Mouse (Mus musculus) megakaryocyte-erythroid progenitor cell, adult 5-6 weeks (primary cell): ENCODE data around the gene Luc7l3. TPM values are rescaled to one million over a fixed set of nuclear protein-coding genes. Genes with fewer than 3 reads are reported as not detected.
"Not testable (repeated sequence)": the region's sequence is repeated elsewhere in the genome, so short reads cannot be mapped to it uniquely, and the experiment has no call there.

Experiments used
- ATAC-seq: replicated peaks from 2 replicates; pipeline ENCODE4 v1.8.0; 2016; ENCODE audit warnings: mild to moderate bottlenecking, inconsistent platforms; ENCODE audit not compliant: severe bottlenecking, poor library complexity, low FRiP score, low TSS enrichment
- total RNA-seq, 2 experiments: library from RNA; stranded (forward) in 1 of 2; stranded (reverse) in 1 of 2; fragments of 200-1000, 215-1000 nt in 1 of 2; fragments of >200 nt in 1 of 2; fragmentation: Nextera tagmentation in 1 of 2; gene quantifications; 2 replicates each; pipeline ENCODE4 v1.2.3; 2014 to 2017

Gene Luc7l3
- total RNA-seq, 2 experiments from 2014 or later, result 223 to 419 TPM

DNA sequence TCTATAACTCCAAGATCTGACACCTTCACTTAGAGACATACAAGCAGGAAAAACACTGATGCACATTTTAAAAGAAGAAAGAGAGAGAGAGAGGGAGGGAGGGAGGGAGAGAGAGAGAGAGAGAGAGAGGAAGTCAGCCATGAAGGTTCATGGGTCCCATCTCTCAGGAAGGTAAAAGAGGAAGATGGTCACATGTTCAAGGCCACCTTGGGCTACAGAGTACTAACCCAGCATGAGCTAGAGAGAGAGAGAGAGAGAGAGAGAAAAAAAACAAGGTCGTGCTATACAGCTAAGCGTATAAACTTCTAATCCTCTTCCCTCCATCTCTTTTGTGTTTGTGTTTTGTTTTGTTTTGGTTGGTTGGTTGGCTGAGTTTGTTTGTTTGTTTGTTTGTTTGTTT, 50.8 kb downstream of the Luc7l3 start:
- ATAC-seq, result no peak

DNA sequence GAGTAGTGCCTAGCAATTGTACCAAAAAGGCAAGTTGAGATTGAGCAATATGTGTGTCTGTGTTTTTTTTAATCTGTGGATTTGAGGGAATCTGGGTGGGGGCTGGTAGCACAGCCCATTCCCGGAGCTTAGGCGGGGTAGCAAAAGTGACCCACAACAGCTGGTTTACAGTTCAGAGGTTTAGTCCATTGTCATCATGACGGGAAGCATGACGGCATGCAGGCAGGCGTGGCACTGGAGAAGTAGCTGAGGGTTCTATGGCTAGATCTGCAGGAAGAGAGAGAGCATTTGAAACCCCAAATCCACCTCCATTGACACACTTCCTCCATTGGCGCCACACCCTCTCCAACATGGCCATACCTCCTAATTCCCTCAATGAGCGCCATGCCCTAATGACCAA, 51.9 kb downstream of the Luc7l3 start:
- no peak for ATAC-seq

DNA sequence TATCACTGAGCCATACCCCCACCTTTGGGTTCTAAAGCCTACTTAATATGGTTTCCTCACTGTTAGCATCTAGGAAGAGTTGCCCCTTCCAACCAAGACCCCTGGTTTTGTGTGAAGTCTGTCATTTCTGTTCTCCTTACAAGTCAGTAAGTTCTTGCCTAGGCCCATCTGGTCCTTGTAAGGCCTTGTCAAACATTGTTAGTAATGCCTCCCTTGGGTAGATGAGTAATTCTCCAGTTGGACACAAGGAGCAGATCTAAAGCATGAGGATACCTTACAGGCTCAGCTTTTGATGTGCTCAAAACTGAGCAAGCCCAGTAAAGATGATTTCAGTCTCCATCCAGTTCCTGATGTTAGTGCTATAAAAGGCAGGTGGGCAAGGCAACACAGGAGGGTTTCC, 53.0 kb downstream of the Luc7l3 start:
- ATAC-seq, result no peak

DNA sequence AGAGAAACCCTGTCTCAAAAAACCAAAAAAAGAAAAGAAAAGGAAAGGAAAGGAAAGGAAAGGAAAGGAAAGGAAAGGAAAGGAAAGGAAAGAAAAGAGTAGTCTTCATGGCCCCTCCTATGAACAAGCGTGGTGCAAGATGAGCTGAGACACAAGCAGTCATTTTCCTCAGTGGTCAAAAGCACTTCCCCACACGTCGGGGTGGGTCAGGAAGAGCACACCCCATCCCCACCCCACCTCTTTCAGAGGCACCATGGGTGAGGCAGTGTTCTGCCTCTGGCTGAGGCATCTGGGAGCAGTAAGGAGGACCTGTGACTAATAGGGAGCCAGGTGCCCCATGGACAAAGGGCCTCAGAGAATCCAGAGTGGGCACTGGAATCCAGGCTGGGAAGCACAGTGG, 55.6 kb downstream of the Luc7l3 start:
- not testable (repeated sequence) for ATAC-seq

DNA sequence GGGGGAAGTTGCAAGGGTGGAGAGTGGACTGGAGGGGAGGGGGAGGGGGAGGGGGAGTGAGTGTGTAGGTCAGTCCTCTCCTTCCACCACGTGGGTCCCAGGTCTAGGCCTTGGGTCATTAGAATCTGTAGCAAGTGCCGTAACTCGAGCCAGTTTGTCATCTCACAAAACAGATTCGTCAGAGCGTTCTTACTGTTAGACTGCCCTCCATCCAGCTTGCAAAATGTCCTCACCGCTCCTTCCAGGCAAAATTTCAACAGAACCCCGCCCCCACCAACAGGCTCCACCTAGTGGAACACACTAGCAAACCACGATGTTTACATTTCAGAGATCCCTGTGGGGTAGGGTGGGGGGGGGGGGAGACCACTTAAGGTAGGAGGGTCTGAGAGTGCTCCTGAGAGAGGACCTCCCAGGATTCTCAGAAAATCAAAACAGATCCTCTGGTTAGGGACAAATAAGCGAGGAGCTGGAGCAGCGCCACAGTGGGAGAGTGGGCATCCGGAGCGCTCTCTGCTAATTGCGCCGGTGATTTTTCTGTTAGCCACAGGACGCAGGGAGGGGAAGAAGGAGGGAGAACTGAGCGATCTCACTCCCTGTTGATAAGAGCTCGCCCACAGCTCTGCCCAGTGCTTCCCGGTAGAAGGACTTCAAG, 56.5 kb downstream of the Luc7l3 start:
- ATAC-seq, result 0 out of 2 replicates have a peak, but pooled peaks have one; percentile 54

DNA sequence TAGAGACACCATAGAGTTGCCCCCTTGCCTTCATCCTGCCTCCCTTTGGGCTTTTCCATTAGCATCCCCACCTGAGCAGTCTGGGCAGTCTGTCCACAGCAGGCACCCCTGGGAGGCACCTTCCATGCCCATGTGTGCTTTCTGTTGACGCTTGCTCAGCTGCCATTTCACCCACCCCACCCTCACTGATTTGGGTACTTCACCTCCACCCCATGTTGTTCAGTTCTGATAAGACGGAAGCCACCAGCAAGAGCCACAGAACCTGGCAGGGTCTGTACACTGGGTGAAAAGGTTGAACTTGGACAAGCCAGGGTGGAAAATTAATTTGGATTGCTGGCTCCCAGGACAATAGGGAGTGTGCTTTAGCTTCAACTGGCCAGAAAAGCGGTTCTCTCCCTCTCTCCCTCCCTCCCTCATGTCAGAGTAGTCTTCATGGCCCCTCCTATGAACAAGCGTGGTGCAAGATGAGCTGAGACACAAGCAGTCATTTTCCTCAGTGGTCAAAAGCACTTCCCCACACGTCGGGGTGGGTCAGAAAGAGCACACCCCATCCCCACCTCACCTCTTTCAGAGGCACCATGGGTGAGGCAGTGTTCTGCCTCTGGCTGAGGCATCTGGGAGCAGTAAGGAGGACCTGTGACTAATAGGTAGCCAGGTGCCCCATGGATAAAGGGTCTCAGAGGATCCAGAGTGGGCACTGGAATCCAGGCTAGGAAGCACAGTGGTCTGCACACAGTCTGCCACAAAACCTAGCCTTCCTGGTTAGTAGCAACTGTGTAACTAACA, 60.0 kb downstream of the Luc7l3 start:
- peak; percentile 80 for ATAC-seq

DNA sequence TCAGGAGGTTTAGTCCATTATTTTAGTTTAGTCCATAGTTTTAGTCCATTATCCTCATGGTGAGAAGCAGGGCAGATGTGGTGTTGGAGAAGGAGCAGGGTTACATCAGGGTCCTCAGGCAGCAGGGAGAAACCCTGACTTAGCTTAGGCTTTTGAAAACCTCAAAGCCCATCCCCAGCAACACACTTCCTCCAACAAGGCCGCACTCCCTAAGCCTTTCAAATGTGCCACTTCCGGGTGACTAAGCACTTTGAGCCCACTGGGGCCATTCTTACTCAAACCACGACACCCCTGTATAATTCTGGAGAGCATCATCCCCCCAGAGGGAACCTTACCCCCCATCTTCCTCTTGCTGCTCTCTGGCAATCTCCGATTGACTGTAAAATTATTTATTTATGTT, 62.0 kb downstream of the Luc7l3 start:
- no peak for ATAC-seq

DNA sequence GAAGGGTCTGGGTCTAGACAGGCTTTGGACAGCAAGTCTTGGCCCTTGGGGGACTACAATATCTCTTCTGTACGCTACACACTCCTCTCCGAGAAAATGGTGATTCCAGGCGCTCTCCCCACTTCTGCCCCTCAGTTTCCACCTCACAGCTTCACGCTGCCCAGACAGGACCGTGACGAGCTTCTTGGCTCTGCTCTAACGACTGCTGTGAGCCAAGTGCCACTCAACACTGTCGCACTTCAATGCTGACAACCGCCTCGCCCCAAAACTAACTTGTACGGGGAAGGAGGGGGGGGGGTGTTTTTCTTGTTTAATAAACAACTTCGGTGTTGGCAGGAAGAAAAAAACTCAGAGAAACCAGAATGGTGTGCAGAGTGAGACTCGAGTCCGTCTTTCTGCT, 63.8 kb downstream of the Luc7l3 start:
- ATAC-seq, result no peak

DNA sequence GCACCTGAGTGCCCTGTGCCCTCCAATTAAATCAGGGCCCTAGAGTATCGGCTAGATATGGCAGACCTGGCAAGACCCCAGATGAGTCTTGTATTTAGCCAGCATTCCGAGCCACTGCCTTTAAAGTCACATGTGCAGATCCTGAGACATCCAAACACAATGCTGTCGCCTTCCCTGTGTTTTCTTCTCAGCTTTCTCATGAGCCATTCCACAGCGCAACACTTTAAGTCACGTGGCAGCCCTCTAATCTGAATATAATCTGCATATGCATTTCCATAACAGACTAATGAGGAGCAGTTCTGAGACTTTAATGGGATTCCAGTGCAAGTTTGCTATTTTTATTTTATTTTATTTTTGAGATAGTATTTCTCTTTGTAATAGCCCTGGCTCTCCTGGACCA, 66.1 kb downstream of the Luc7l3 start:
- no peak for ATAC-seq

DNA sequence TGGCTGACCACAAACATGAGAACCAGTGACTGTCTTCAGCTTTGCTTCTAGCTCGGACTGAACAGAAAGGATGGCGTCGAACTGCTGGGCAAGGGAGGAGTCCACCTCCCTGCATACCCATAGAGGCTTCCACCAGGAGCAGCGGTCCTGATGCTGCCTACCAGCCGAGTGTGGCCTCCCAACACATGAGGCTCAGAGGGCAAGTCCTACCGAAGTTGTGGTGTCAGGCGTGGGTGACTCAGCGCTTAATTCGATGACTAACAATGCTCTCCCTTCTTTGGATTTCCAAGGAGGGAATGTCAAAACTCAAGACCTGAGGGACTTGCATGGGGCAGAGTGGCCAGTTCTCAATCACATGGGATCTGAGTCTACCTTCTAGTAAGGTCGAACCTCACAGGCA, 68.1 kb downstream of the Luc7l3 start:
- no peak for ATAC-seq

DNA sequence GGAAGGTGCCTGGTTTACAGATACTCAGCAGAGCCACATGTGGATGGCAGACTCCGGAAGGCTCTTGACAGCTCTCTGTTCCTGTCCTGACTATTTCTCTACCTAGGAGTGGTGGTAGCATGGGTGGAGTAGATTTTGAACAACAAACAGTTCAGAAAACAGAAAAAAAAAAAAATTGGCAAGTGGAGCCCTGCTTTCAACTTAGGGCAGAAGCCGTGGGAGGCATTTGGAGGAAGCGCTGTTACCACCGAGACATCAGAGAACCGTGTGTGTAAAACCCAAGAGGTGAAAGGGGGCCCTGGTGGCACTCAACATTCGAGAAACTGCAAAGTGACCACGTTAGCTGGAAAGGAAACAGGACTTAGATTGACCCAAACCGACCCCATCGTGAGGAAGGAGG, 68.6 kb downstream of the Luc7l3 start:
- no peak for ATAC-seq

DNA sequence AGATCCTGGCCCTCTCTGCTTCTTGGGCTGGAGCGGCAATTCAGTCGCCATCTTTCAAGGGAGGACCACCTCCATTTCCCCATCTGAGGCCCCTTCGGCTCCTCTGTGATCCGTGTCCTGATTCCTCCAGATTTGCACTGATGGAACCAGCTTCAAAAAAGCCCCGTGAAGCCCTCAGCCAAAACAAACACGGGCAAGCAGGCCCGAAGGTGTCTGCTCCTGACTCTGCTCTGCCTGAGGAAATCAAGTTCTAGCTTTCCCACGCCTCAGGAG, 75.1 kb downstream of the Luc7l3 start:
- no peak for ATAC-seq

DNA sequence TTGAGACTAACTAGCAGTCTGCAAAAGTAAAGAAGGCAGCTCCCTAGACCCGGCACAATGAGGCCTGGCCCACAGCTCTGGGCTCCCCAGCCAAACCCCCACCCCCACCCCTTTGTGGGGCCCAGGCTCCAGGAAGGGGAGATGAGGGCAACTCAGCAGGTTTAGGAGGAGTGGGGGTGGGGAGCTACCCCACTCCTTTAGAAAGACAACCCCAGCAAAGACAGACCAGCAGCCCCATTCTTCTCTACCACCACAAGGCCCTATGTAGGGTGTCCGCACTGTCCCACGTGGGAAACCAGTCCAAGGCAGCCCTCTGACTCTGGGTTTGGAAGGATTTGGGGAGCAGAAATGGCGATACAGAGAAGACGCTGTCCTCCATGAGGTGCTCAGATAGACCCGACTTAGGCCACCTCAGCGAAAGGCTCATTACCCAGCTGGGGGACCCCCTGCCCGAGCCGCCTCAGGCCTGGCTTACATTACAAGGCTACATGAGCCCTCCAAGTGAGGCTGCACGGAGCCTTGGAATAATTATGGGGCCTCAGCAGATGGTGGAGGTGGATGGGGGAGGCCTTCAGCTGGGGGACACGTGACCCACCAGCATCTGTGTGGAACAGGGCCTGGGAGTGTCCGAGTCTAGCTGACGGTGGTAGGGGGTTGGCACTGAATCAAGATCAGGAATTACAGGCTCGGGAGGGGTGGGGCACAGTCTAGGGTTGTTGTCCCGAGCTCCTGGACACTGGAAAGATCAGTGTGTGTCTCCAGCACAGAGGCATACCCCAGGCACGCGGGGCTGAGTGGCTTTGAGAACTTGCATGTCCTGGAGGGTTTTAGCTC, 75.6 kb downstream of the Luc7l3 start, which contains the start of gene Wfikkn2:
Gene Wfikkn2, minus strand, starts transcription at position 51 of the 834 bp plus-strand sequence.
- no peak for ATAC-seq

DNA sequence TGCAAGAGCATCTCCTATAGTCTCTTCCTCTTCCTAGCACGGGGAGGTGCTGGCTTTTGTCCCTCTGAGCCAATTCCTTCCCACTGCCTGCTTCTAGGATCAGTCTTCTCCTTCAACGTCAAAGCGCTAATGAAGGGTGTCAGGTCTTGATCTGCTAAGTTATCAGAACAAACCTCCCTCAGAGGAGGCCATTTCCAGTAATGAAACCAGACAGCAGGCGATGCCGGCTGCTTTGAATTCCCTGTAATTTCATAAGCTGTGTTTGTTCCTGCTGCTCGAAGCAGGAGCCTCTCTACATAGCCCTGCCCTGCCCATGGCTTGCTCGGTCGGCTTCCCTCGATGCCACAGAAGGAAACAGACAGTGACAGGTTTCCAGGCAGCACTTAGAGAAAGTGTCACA, 77.4 kb downstream of the Luc7l3 start:
- ATAC-seq, result no peak

DNA sequence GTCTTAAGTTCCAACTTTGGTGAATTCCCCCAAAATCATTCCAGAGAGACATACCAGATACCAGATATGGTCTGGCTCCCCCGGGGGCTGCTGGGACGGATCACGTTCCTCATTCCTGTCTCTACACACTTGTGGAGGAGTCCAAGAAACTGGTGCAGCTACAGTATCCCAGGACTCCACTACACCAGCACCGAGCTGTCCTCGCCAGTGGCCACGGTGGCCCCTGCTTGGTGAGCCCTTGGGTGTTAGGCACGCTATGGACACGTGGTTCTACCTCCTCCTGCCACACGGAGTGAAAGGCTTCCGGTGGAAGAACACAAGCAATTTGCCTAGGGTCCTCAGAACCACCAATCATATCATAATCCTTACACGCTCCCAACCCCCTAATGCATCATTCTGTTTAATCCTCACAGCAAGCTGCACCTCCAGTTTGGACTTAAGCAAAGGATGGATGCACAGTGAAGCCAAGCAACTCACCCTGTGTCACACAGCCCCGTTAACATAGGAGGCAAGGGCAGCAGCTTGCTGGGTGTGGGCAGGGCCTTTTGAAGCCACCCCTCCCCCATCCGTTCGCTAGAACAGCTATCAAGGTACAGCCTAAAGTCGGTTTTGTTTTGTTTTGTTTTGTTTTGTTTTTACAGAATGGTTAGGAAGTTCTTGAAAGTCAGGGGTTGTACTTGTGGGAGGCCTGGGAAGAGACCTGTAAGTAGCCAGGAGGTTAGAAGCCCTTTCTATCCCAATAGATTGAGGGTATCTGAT, 78.2 kb downstream of the Luc7l3 start:
- peak; percentile 27; the same call in 1 of the 2 replicates for ATAC-seq

DNA sequence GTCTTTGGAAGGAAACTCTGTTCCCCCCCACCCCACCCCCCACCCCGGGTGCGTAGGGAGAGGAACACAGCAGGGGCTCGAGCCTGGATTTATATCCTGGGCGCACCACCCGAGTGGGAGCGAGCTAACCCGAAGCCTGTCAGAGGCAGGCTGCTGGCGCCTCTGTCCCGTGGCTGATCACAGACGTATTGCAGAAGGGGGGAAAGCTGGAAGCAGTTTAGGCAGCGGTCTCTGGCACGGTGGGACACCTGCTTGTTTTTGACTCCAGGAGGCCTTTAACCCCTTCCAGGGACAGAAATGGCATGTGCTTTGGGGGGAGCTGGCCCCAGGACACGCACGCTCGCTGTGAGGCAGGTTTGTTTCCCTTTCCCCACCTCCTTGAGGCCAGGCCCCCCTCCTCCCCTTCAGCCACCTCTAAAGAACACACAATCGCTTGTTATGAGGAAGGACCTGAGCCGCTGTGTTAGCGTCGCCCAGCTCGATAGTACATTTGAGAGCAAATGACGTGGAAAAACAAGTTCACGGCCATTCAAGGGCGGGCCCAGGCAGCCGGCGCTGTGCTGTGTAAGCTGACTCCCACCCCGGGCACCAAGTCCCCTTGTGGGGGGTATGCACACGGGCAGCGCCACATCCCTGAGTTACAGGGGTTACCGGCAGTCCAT, 78.9 kb downstream of the Luc7l3 start:
- ATAC-seq, result peak; percentile 58

DNA sequence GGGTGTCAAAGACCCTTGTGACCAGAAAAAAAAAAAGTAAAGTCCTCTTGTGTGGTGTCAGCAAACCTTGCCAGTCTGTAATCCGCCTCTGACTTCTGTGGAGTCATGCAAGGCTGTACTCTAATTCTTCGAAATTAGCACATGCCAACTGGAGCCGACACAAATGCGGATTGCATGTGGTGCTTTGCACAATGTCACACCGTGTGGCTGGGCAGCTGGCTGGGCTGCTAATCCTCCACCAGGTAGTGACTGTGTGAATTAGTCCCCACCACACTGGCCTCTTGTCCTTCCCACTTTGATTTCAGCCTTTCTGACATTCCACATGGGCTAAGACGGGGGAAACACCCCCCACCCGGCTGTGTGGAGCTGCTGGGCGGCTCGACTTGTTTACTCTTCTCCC, 82.1 kb downstream of the Luc7l3 start:
- no peak for ATAC-seq

DNA sequence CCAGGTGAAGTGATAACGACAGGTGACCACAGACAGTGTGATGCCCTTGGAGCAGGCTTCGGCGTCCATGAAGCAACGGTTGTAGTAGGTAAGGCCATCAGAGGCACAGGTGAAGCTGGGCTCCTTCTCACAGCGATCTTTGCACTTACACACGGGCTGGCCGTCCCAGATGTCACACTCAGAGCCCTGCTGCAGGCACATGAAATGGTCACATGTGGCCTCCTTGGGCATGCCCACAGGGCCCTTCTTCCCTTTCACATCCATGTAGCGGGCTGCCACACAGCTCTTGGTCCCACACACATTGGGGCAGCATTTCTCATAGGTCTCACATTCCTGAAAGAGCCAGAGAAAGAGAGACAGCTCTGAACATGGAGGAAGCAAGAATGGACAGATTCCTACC, 83.0 kb downstream of the Luc7l3 start:
- no peak for ATAC-seq
